Mouse (Mus musculus) neural tube, embryonic 10.5 days (tissue): Measurements from ENCODE around the gene Asb10.

Experiments used
- DNase-seq: peaks from one replicate; pipeline ENCODE4 v3.0.0-alpha.2; 2017; ENCODE audit warnings: low spot score; ENCODE audit errors: extremely low spot score

Gene Asb10

DNA sequence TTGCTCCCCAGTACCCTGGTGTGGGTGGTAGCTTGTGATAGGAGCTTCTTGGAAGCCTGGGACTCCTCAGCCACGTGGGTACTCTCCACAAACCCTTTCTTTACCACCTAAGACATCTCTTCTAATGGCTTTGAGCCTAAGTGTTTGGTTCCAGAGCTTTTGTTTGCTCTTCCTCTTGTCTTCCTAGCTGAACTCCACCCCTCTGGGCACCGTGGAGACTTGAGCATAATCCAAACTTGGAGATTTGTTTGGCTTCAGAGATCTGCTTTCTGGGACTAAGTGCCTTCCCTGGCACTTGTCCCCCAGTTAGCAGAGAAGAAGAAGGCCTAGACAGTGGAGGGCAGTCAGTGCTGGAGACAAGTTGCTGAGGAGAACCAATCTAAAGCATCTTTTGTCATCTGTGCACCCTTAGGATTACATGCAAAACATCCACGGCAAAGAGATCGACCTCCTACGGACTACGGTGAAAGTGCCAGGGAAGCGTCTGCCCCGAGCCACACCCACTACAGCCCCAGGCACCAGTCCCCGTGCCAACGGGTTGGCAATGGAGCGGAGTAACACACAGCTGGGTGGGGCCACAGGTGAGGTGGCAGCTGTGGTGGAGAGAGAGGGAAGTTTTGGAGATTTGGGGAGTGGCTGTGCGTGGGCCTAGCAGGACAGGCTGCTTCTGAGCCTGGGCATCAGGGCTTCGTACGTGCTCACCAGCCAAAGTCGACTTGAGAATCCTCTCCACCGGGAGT, 48.1 kb downstream of the Asb10 start:
- DNase-seq: no peak

DNA sequence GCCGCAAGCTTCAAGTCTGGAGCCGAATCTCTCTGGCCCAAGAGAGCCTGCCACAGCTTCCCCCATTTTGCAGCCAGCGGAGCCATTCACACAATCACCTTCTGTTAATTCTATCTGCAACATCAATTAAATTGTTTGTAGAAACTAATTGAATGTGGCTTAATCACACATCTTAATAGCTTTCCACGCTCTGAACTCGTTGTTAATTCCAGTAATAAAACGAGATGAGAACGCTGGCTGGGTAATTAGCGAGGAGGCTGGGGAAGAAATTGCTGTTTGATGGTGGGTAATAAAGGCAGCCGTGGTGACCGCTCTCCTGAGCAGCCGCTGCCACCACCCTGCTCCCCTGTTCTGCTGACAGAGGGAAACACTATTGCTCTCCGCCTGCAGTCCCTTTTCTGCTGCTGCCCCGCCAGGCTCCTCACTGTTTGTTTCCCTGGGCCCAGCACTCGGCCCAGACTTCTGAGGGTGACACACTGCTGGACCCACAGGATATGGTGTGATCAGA, 50.3 kb downstream of the Asb10 start:
- no peak for DNase-seq

DNA sequence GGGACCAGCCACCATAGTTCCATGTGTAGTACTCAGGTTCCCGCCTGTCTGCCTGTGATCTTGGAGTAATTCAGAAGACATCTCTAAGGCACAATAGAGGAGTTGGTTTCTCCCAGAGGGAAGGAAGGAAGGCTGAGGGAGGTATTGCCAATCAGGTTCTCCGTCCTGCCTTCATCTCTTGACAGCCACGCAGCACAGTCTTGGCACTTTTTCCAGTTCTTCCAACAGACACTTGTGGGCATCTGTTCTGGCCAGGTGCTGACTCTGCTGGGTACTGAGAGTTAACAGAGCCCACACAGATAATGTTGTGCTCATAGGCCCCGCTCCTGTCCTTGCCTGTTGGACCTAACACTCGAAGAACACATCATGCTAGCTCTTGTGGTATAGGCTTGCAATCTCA, 54.0 kb downstream of the Asb10 start:
- no peak for DNase-seq

DNA sequence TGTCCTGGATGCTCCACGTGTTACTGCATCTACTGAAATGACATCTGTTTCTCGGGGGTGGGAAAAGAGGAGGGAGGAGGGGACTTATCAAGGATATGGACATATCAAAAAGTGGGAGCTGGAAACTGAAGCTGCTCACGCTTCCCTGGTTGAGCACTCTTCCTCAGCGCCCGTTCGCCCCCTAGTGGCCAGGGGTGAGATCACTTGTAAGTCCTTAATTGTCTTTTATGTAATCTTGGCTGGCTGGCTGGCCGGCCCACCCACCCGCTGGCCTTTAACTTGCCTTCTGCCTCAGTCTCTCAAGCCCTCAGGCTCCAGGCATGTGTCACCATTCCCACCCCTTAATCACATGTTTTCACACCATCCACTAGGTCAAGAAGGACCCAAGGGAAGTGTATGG, 54.7 kb downstream of the Asb10 start:
- peak; percentile 89 for DNase-seq

DNA sequence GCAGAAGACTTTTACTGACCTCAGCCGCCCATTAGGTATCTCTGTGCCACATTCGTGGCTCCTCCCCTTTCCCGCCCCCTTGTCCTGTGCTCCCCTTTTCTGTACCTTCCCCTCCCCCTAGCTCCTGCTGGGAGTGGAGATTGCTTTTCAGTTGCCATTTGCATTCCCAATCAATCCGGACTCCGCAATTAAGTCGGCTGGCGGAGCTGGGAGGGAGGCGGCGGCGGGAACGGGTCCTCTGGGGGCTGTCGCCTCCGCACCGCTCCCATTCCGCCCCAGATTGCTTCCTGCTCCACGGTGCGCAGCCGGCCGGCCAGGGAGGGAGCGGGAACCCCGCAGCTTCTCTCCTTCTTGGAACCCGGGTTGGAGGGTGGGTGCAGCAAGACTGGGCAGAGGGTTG, 55.8 kb downstream of the Asb10 start:
- no peak for DNase-seq

DNA sequence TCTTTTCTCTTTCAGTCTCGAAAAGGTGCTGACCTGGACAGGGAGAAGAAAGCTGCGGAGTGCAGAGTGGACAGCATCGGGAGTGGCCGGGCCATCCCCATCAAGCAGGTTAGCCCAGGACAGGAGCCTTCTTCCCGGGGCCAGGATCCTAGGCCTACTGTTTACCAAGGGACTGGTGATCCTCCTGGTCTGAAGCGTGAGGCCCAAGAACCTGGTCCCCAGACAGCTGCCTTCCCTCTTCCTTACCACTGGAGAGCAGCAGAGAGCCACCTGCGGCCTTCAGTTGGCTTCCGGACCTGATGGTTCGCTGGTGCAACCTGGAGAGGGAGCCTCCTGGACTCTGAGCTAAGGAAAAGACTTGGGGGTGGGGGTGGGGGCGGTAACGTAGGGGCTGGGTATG, 57.5 kb downstream of the Asb10 start:
- peak; percentile 69 for DNase-seq
